Mouse (Mus musculus) myocyte (in vitro differentiated cells): ENCODE measurements around the gene Ankar.
A peak's percentile ranks its signal among the peaks of the same experiment; 100 is the strongest.

ENCODE experiments used
- CEBPB ChIP-seq: IDR thresholded peaks from 2 replicates; pipeline ENCODE4 v1.6.1; 2011; ENCODE audit warnings: mild to moderate bottlenecking, moderate library complexity; ENCODE audit not compliant: poor library complexity, insufficient read depth, severe bottlenecking
- E2F4 ChIP-seq: IDR thresholded peaks from one replicate; pipeline ENCODE4 v1.6.1; 2011; ENCODE audit warnings: mild to moderate bottlenecking, control low read depth, moderate library complexity; ENCODE audit not compliant: insufficient read depth
- MAX ChIP-seq: IDR thresholded peaks from one replicate; pipeline ENCODE4 v1.6.1; 2011; ENCODE audit warnings: low read depth, mild to moderate bottlenecking, control low read depth
- POLR2A ChIP-seq: IDR thresholded peaks from one replicate; pipeline ENCODE4 v1.6.1; 2011; ENCODE audit warnings: low read depth, mild to moderate bottlenecking, control low read depth, moderate library complexity; ENCODE audit not compliant: insufficient read length
- REST ChIP-seq: IDR thresholded peaks from one replicate; pipeline ENCODE4 v1.6.1; 2011; ENCODE audit warnings: mild to moderate bottlenecking, control low read depth, moderate library complexity; ENCODE audit not compliant: insufficient read depth, insufficient read length
- SRF ChIP-seq: IDR thresholded peaks from one replicate; pipeline ENCODE4 v1.6.1; 2011; ENCODE audit warnings: low read depth; ENCODE audit not compliant: control insufficient read depth, insufficient read length
- TCF12 ChIP-seq: IDR thresholded peaks from one replicate; pipeline ENCODE4 v1.6.1; 2011; ENCODE audit warnings: mild to moderate bottlenecking, control low read depth; ENCODE audit not compliant: poor library complexity, insufficient read depth, severe bottlenecking
- USF1 ChIP-seq: IDR thresholded peaks from one replicate; pipeline ENCODE4 v1.6.1; 2011; ENCODE audit warnings: low read depth, mild to moderate bottlenecking, control low read depth, moderate library complexity

- TF ChIP-seq POLR2A (no peak), CEBPB (no peak), USF1 (no peak), TCF12 (peak; percentile 23), SRF (no peak), E2F4 (no peak), MAX (no peak), REST (no peak)
Observed at GRCm38 (mm10) chr1:72609129-72609528, 91.2 kb downstream of the Ankar start.
